In genomic region chr19:47698266-47698665, GRCm38 (mm10) we compare ENCODE assay signal across 16 mouse cellular contexts.
"Had no signal": no experiment of that assay in that cellular context is flagged by ENCODE, and none has a peak within 500 bp of the region (broad histone marks: within the 10 kb centered on the region; RNA-seq: fewer than 3 reads in every experiment).

No protein-coding gene starts in this region.

- H3K36me3 ChIP-seq: kidney, embryonic 15.5 days; limb, embryonic 15.5 days; liver, embryonic 12.5 days; midbrain, embryonic 15.5 days; neural tube, embryonic 13.5 days; stomach, embryonic 15.5 days had no signal

- ATAC-seq: liver, embryonic 12.5 days; midbrain, embryonic 15.5 days had no signal

- H3K4me3 ChIP-seq: kidney, embryonic 15.5 days; limb, embryonic 15.5 days; liver, embryonic 12.5 days; midbrain, embryonic 15.5 days; neural tube, embryonic 13.5 days; stomach, embryonic 15.5 days had no signal

- H3K4me2 ChIP-seq: kidney, embryonic 15.5 days; limb, embryonic 15.5 days; liver, embryonic 12.5 days; lung, embryonic 14.5 days; midbrain, embryonic 11.5 days; midbrain, embryonic 15.5 days; neural tube, embryonic 13.5 days; stomach, embryonic 15.5 days had no signal

- H3K9me3 ChIP-seq: kidney, embryonic 15.5 days; limb, embryonic 15.5 days; liver, embryonic 12.5 days; midbrain, embryonic 15.5 days; neural tube, embryonic 13.5 days; stomach, embryonic 15.5 days had no signal

- H3K4me1 ChIP-seq: liver, embryonic 12.5 days; midbrain, embryonic 15.5 days had no signal

- H3K27me3 ChIP-seq: kidney, embryonic 15.5 days; limb, embryonic 15.5 days; liver, embryonic 12.5 days; midbrain, embryonic 15.5 days; neural tube, embryonic 13.5 days; stomach, embryonic 15.5 days had no signal

- DNase-seq: kidney, adult 18-20 months; kidney, postnatal 14 days; layer of hippocampus, postnatal 36 days; lung, embryonic 14.5 days; lung, postnatal 10 days; lung, postnatal 4 days; right cerebral cortex, postnatal 14 days; thymus, adult 2 months; thymus, postnatal 36 days had no signal

- H3K27ac ChIP-seq: kidney, embryonic 15.5 days; limb, embryonic 15.5 days; liver, embryonic 12.5 days; midbrain, embryonic 15.5 days; neural tube, embryonic 13.5 days; stomach, embryonic 15.5 days had no signal

- H3K9ac ChIP-seq: kidney, embryonic 15.5 days; limb, embryonic 15.5 days; liver, embryonic 12.5 days; lung, embryonic 14.5 days; midbrain, embryonic 15.5 days; neural tube, embryonic 13.5 days; stomach, embryonic 15.5 days had no signal
